Mouse (Mus musculus) embryonic facial prominence, embryonic 13.5 days (tissue): ENCODE results near the gene Gpr146. TPM values are rescaled to one million over a fixed set of nuclear protein-coding genes. Genes with fewer than 3 reads are reported as not detected.

ENCODE experiments used
- ATAC-seq: fragments of 200-750 bp; cut with Nextera tagmentation; 2 replicates; pipeline ENCODE4 v1.8.0; 2017; ENCODE audit warnings: low read depth; ENCODE audit not compliant: insufficient number of reproducible peaks, insufficient read depth, low FRiP score, low TSS enrichment
- H3K27ac ChIP-seq: fragments of 300-500 bp; sonication (generic); 2 replicates; pipeline ENCODE4 v1.5.1; 2015; ENCODE audit warnings: moderate library complexity, mild to moderate bottlenecking, inconsistent platforms
- H3K27me3 ChIP-seq: fragments of 300-500 bp; sonication (generic); 2 replicates; pipeline ENCODE4 v1.6.1; 2015; ENCODE audit warnings: mild to moderate bottlenecking, inconsistent platforms
- H3K36me3 ChIP-seq: fragments of 300-500 bp; sonication (generic); 2 replicates; pipeline ENCODE4 v1.6.1; 2015; ENCODE audit warnings: mild to moderate bottlenecking, inconsistent platforms
- H3K4me1 ChIP-seq: fragments of 300-500 bp; sonication (generic); 2 replicates; pipeline ENCODE4 v1.6.1; 2015; ENCODE audit warnings: inconsistent platforms
- H3K4me2 ChIP-seq: fragments of 300-500 bp; sonication (generic); 2 replicates; pipeline ENCODE4 v1.6.1; 2015; ENCODE audit warnings: moderate library complexity, mild to moderate bottlenecking, inconsistent platforms
- H3K4me3 ChIP-seq: fragments of 300-500 bp; sonication (generic); 2 replicates; pipeline ENCODE4 v1.5.1; 2015; ENCODE audit warnings: mild to moderate bottlenecking, inconsistent platforms
- H3K9ac ChIP-seq: fragments of 300-500 bp; sonication (generic); 2 replicates; pipeline ENCODE4 v1.6.1; 2015; ENCODE audit warnings: mild to moderate bottlenecking, inconsistent platforms
- H3K9me3 ChIP-seq: fragments of 300-500 bp; sonication (generic); 2 replicates; pipeline ENCODE4 v1.6.1; 2016; ENCODE audit warnings: inconsistent platforms
- WGBS: fragments of 180-500 bp; shearing (Covaris S2); methylation state at CpG from one replicate; pipeline ENCODE4 v1.1.7; 2015; ENCODE audit warnings: mixed read lengths; 5-methylcytosine and 5-hydroxymethylcytosine counted together
- polyA plus RNA-seq: library from polyadenylated mRNA; unstranded; fragments of >200 nt; fragmentation: Nextera tagmentation; extraction: Ambion mirVana; gene quantifications from 2 replicates; pipeline ENCODE4 v1.2.1, GENCODE M21; 2015

Gene Gpr146
- polyA plus RNA-seq, 1 experiment from 2014 or later = 2.5 TPM

DNA sequence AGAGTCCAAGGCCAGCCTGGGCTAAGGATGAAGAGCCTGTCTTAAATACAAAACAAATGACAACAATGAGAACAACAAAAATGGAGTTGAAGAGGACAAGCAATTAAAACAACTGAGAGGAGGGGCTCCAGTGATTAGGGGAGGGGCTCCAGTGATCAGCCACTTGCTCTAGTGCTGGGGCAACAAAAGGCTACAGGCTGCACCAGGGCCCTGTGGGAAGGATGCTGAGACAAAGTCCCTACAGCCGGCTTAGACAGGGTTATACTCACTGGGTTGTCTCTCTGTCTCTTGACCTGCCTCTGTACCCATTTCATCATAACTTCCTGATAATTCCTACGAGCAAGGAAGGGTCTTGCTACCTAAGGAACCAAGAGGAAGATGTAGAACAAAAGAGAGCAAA, 40.6 kb downstream of the Gpr146 start:
- 78% methylated on average over 2 of the region's 2 CpGs for WGBS
- no peak overlapping the region for H3K4me2 ChIP-seq
- H3K9ac ChIP-seq = no peak overlapping the region
- H3K27ac ChIP-seq = no peak overlapping the region
- H3K4me1 ChIP-seq = peaks cover 7% of the 10 kb centered on the region
- 0 out of 2 replicates have a peak, but pooled peaks cover 3% of the 10 kb centered on the region for H3K9me3 ChIP-seq
- H3K27me3 ChIP-seq = no peaks in the 10 kb centered on the region
- no peak for ATAC-seq
- H3K36me3 ChIP-seq = peaks cover 9% of the 10 kb centered on the region
- no peak overlapping the region for H3K4me3 ChIP-seq

GRCm38 (mm10) chr5:139418633-139419032, 41.1 kb downstream of the Gpr146 start:
- Histone ChIP-seq H3K36me3 (peaks cover 9% of the 10 kb centered on the region), H3K27me3 (no peaks in the 10 kb centered on the region), H3K9me3 (0 out of 2 replicates have a peak, but pooled peaks cover 3% of the 10 kb centered on the region), H3K4me2 (no peak overlapping the region), H3K4me1 (peaks cover 10% of the 10 kb centered on the region), H3K27ac (no peak overlapping the region), H3K9ac (no peak overlapping the region), H3K4me3 (no peak overlapping the region)
- 43% methylated on average over 3 of the region's 3 CpGs for WGBS
- ATAC-seq = no peak

DNA sequence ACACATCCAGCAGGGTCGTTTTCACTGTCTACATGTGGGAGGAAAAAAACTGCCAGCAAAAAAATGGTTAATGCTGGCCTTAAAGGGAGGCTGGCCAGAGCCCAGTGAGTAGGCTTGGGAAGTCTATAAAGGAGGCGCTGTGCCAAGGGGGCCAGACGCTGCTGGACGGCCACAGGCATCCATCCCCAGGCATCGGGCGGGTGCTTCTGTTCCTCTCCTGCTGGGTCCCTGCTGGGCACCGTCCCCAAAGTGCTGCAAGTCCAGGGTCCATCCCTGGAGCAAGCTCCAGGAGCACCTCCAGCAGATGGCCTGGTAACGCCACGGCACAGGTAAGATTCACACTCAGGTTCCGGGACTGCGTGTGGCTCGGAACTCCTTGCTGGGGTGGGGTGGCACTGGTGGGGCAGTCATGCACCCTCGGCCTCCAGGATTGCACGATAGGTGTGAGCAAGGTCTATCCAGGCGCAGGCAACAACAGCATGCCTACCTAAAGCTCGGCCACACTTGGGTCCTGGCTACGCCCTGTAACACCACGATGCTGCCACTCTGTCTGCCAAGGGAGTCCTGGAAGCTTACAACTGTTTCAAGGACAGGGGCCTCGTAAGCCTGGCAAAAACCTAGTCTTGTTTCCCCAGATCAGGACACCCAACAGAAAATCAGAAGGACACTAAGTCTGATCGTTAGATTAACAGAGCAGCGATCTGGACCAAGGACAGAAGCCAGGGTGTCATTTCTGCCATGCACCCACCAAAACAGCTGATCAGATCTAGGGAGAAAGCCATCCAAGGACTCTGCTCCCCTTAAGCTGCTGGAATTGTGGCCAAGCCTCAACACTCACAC, 45.7 kb downstream of the Gpr146 start, which contains the start of gene Gper1:
Gene Gper1 (plus strand): TSS at position 126 of the 840 bp plus-strand sequence.
- Histone ChIP-seq H3K4me2 (peak within 1 kb of the TSS; percentile 47), H3K27me3 (no peaks in the 10 kb centered on the region), H3K27ac (no peak within 1 kb of the TSS; the same call in 1 of the 2 replicates), H3K9me3 (no peaks in the 10 kb centered on the region), H3K4me1 (peaks cover 10% of the 10 kb centered on the region), H3K4me3 (peak within 1 kb of the TSS; percentile 23; the same call in 1 of the 2 replicates), H3K36me3 (peaks cover 3% of the 10 kb centered on the region; the same call in 1 of the 2 replicates), H3K9ac (peak within 1 kb of the TSS; percentile 58)
- 60% methylated on average over 21 of the region's 21 CpGs for WGBS
- no peak for ATAC-seq

DNA sequence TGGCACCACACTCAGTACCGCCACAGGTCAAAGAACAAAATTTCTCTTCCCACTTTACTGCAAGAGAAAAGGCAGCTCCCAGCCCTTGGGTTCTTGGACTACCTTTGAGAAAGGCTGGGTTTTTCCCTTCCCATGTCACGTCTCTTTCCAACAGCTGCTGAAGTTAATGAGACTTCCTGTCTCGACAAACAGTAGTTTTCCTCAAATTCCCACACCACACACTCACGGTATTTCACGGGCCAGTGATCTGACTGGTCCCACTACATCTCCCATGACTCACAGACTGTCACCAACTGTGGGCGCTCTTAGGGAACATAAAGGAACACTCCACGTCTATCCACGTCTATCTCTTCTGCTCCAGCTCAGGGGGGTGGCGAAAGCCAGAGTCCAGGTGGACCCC, 47.7 kb downstream of the Gpr146 start:
- Histone ChIP-seq H3K9me3 (no peaks in the 10 kb centered on the region), H3K27ac (no peak overlapping the region), H3K9ac (no peak overlapping the region), H3K4me3 (no peak overlapping the region), H3K4me1 (peaks cover 15% of the 10 kb centered on the region), H3K36me3 (peaks cover 3% of the 10 kb centered on the region; the same call in 1 of the 2 replicates), H3K4me2 (no peak overlapping the region), H3K27me3 (no peaks in the 10 kb centered on the region)
- ATAC-seq = no peak
- WGBS = 77% methylated on average over 9 of the region's 9 CpGs

DNA sequence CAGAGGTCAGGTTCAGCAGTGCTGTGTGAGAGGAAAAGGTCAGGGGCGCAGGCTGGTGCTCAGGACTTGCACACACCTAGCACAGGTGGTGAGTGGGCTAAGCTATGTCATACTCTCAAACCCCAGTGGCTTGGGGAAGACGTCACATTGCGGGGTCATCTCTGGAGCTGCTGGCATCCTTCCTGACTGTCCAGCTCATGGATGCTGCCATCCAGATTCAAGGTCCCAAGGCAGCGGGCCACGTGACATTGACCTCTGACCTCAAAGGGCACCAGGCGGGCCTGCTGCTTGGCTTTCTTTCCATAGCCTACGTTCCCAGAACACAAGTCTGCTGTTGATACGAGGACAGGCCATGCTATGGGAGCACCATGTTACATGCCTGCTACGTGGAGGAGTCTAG, 49.5 kb downstream of the Gpr146 start:
- no peaks in the 10 kb centered on the region for H3K9me3 ChIP-seq
- peaks cover 3% of the 10 kb centered on the region; the same call in 1 of the 2 replicates for H3K36me3 ChIP-seq
- H3K27me3 ChIP-seq = no peaks in the 10 kb centered on the region
- WGBS = 90% methylated on average over 9 of the region's 9 CpGs
- no peak overlapping the region for H3K9ac ChIP-seq
- no peak overlapping the region for H3K4me3 ChIP-seq
- no peak overlapping the region for H3K27ac ChIP-seq
- peaks cover 20% of the 10 kb centered on the region for H3K4me1 ChIP-seq
- no peak for ATAC-seq
- no peak overlapping the region for H3K4me2 ChIP-seq

DNA sequence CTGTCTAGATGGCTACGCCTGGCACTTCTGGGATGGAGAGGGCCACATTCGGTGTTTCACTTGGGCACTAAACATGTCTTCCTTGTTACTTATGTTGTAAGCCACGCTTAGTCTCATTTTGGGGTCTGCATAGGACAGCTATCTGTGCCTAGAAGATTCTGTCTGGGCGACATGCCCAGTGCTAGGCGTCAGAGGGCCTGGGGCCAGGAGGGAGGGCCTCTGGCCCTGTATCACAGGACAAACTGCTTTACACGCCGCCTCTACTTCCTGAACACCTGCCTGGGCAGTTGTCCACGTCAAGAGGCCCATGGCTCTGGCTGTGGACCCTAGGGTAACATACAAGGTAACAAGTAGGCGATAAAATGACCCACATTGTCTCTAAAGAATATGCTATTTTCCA, 50.5 kb downstream of the Gpr146 start:
- no peak overlapping the region for H3K27ac ChIP-seq
- H3K36me3 ChIP-seq = peaks cover 3% of the 10 kb centered on the region; the same call in 1 of the 2 replicates
- no peak overlapping the region for H3K9ac ChIP-seq
- no peak overlapping the region for H3K4me3 ChIP-seq
- H3K9me3 ChIP-seq = no peaks in the 10 kb centered on the region
- no peaks in the 10 kb centered on the region for H3K27me3 ChIP-seq
- 84% methylated on average over 9 of the region's 9 CpGs for WGBS
- no peak overlapping the region for H3K4me2 ChIP-seq
- peaks cover 19% of the 10 kb centered on the region for H3K4me1 ChIP-seq
- no peak for ATAC-seq

- Histone ChIP-seq H3K4me3 (no peak overlapping the region), H3K4me1 (peaks cover 15% of the 10 kb centered on the region; the same call in 1 of the 2 replicates), H3K9me3 (no peaks in the 10 kb centered on the region), H3K36me3 (peaks cover 3% of the 10 kb centered on the region; the same call in 1 of the 2 replicates), H3K27ac (no peak overlapping the region), H3K27me3 (no peaks in the 10 kb centered on the region), H3K4me2 (no peak overlapping the region), H3K9ac (no peak overlapping the region)
- no peak for ATAC-seq
- WGBS = 41% methylated on average over 12 of the region's 12 CpGs
Measured at GRCm38 (mm10) chr5:139429818-139430341, 52.4 kb downstream of the Gpr146 start.

DNA sequence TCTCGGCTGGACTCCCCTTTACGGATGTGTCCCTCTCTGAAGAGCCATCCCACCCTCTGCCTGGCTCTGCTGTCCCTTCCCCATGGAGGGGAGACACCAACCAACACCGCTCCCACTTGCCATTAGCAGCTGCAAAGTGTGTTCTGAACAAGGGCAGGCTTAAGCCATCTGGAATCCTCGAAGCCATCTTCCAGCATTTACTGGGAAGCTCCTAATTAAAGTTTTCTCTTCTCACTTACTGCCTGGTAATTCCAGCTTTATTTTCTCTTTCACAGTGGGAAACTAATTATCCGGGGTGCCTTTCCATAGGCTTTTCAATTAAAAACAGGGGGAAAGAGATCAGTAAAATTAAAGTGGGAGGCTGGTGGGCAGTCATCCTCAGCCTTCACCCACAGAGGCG, 54.8 kb downstream of the Gpr146 start:
- WGBS = 60% methylated on average over 6 of the region's 6 CpGs
- H3K4me3 ChIP-seq = no peak overlapping the region
- peaks cover 15% of the 10 kb centered on the region; the same call in 1 of the 2 replicates for H3K4me1 ChIP-seq
- no peaks in the 10 kb centered on the region for H3K9me3 ChIP-seq
- H3K36me3 ChIP-seq = 0 out of 2 replicates have a peak, but pooled peaks cover 3% of the 10 kb centered on the region
- ATAC-seq = no peak
- H3K4me2 ChIP-seq = no peak overlapping the region
- H3K9ac ChIP-seq = no peak overlapping the region
- no peaks in the 10 kb centered on the region for H3K27me3 ChIP-seq
- H3K27ac ChIP-seq = no peak overlapping the region

DNA sequence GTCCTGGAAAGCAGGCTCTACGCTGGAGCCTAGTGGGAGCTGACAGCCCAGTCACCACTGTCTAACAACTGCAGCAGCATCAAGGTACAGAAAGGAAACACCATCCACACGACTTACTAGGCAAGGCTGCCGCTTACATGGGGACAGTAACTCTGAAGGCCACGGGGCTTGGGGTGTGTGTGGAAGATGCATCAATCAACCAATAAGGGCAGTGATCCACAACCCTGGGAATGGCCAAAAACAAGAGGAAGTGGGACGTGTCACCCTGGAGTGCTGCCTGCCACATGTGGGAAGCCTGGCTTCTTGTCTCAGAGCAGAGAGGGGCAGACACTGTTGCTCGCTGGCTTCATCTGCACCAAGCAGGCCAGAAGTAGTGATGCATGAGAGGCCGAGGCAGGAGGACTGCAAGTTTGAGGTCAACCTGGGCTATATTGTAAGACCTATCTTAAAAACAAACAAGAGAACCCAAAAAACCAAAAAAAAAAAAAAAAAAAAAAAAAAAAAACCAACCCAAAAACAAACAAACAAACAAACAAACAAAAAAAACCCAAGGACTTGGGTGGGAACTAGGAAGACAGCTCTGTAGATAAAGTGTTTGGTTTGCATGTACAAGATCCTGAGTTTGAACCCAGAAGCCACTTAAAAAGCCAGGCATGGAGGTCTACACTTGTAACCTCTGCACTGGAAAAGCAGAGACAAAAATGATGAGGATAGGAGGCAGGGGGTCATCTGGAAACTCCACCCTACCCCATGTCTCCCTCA, 55.4 kb downstream of the Gpr146 start:
- H3K4me1 ChIP-seq = peaks cover 15% of the 10 kb centered on the region; the same call in 1 of the 2 replicates
- 0 out of 2 replicates have a peak, but pooled peaks cover 3% of the 10 kb centered on the region for H3K36me3 ChIP-seq
- ATAC-seq = no peak
- 57% methylated on average over 7 of the region's 7 CpGs for WGBS
- no peak overlapping the region for H3K4me3 ChIP-seq
- H3K27ac ChIP-seq = no peak overlapping the region
- H3K4me2 ChIP-seq = no peak overlapping the region
- no peaks in the 10 kb centered on the region for H3K9me3 ChIP-seq
- no peaks in the 10 kb centered on the region for H3K27me3 ChIP-seq
- no peak overlapping the region for H3K9ac ChIP-seq

- H3K4me3 ChIP-seq = no peak overlapping the region
- H3K9me3 ChIP-seq = no peaks in the 10 kb centered on the region
- H3K27ac ChIP-seq = no peak overlapping the region
- no peak for ATAC-seq
- no peak overlapping the region for H3K9ac ChIP-seq
- peaks cover 15% of the 10 kb centered on the region; the same call in 1 of the 2 replicates for H3K4me1 ChIP-seq
- H3K4me2 ChIP-seq = no peak overlapping the region
- WGBS = 74% methylated on average over 9 of the region's 9 CpGs
- no peaks in the 10 kb centered on the region for H3K27me3 ChIP-seq
- H3K36me3 ChIP-seq = 0 out of 2 replicates have a peak, but pooled peaks cover 3% of the 10 kb centered on the region
Measured at GRCm38 (mm10) chr5:139433842-139434568, 56.5 kb downstream of the Gpr146 start.

- 0 out of 2 replicates have a peak, but pooled peaks cover 3% of the 10 kb centered on the region for H3K36me3 ChIP-seq
- no peak for ATAC-seq
- H3K27ac ChIP-seq = no peak overlapping the region
- H3K4me1 ChIP-seq = peaks cover 7% of the 10 kb centered on the region; the same call in 1 of the 2 replicates
- no peak overlapping the region for H3K4me2 ChIP-seq
- WGBS = 55% methylated on average over 8 of the region's 8 CpGs
- H3K9ac ChIP-seq = no peak overlapping the region
- H3K4me3 ChIP-seq = no peak overlapping the region
- H3K9me3 ChIP-seq = no peaks in the 10 kb centered on the region
- no peaks in the 10 kb centered on the region for H3K27me3 ChIP-seq
Measured at GRCm38 (mm10) chr5:139434940-139435339, 57.4 kb downstream of the Gpr146 start.
